Mouse (Mus musculus) midbrain, embryonic 16.5 days (tissue): Measurements from ENCODE around the gene Asap2. TPM values are rescaled to one million over a fixed set of nuclear protein-coding genes. Genes with fewer than 3 reads are reported as not detected.

Experiments used
- ATAC-seq: fragments of 200-750 bp; cut with Nextera tagmentation; 2 replicates; pipeline ENCODE4 v1.8.0; 2017; ENCODE audit warnings: moderate TSS enrichment
- H3K27ac ChIP-seq: fragments of 300-500 bp; sonication (generic); 2 replicates; pipeline ENCODE4 v1.5.1; 2014; ENCODE audit warnings: mild to moderate bottlenecking, low read length, mixed read lengths
- H3K27me3 ChIP-seq: fragments of 300-500 bp; sonication (generic); 2 replicates; pipeline ENCODE4 v1.6.1; 2014; ENCODE audit warnings: low read depth, low read length, mixed read lengths; ENCODE audit not compliant: control insufficient read depth, insufficient read depth
- H3K36me3 ChIP-seq: fragments of 300-500 bp; sonication (generic); 2 replicates; pipeline ENCODE4 v1.6.1; 2014; ENCODE audit warnings: mild to moderate bottlenecking, low read length, moderate library complexity, mixed read lengths; ENCODE audit not compliant: control insufficient read depth, insufficient read depth
- H3K4me1 ChIP-seq: fragments of 300-500 bp; sonication (generic); 2 replicates; pipeline ENCODE4 v1.6.1; 2014; ENCODE audit warnings: mild to moderate bottlenecking, low read length, mixed read lengths; ENCODE audit not compliant: control insufficient read depth, insufficient read depth
- H3K4me2 ChIP-seq: fragments of 300-500 bp; sonication (generic); 2 replicates; pipeline ENCODE4 v1.6.1; 2014; ENCODE audit warnings: mild to moderate bottlenecking, low read length, mixed read lengths
- H3K4me3 ChIP-seq: fragments of 300-500 bp; sonication (generic); 2 replicates; pipeline ENCODE4 v1.5.1; 2014; ENCODE audit warnings: low read depth, mild to moderate bottlenecking, low read length, moderate library complexity, mixed read lengths
- H3K9ac ChIP-seq: fragments of 300-500 bp; sonication (generic); 2 replicates; pipeline ENCODE4 v1.6.1; 2014; ENCODE audit warnings: low read depth, low read length, mixed read lengths
- H3K9me3 ChIP-seq: fragments of 300-500 bp; sonication (generic); replicated peaks from 2 replicates; pipeline ENCODE4 v1.6.1; 2014; ENCODE audit warnings: mild to moderate bottlenecking, low read length, mixed read lengths; ENCODE audit not compliant: control insufficient read depth, poor library complexity, severe bottlenecking
- WGBS: fragments of 180-500 bp; shearing (Covaris S2); extraction: QIAGEN DNeasy Blood & Tissue Kit; methylation state at CpG from one replicate; pipeline ENCODE4 v1.1.7; 2014; 5-methylcytosine and 5-hydroxymethylcytosine counted together
- polyA plus RNA-seq: library from polyadenylated mRNA; unstranded; fragments of >200 nt; fragmentation: Nextera tagmentation; extraction: Ambion mirVana; gene quantifications from 2 replicates; pipeline ENCODE4 v1.2.1, GENCODE M21; 2015

The Asap2 gene
- polyA plus RNA-seq, 1 experiment from 2014 or later = 10.2 TPM

GRCm38 (mm10) chr12:21168149-21168548 lies 177.9 kb downstream of the Asap2 start:
- no peak for ATAC-seq
- 90% methylated on average over 6 of the region's 6 CpGs for WGBS

GRCm38 (mm10) chr12:21171776-21172490 lies 181.7 kb downstream of the Asap2 start:
- WGBS = 93% methylated on average over 11 of the region's 11 CpGs
- H3K4me3 ChIP-seq = no peak overlapping the region
- no peaks in the 10 kb centered on the region for H3K4me1 ChIP-seq
- no peaks in the 10 kb centered on the region; the same call in 1 of the 2 replicates for H3K36me3 ChIP-seq
- no peak overlapping the region for H3K27ac ChIP-seq
- H3K4me2 ChIP-seq = no peak overlapping the region
- no peak overlapping the region for H3K9ac ChIP-seq
- H3K9me3 ChIP-seq = no peaks in the 10 kb centered on the region
- ATAC-seq = no peak
- H3K27me3 ChIP-seq = no peaks in the 10 kb centered on the region

More at GRCm38 (mm10) chr12:21168149-21168548, 177.9 kb downstream of the Asap2 start:
- no peak overlapping the region for H3K4me2 ChIP-seq
- no peaks in the 10 kb centered on the region for H3K27me3 ChIP-seq
- H3K9me3 ChIP-seq = no peaks in the 10 kb centered on the region
- H3K36me3 ChIP-seq = no peaks in the 10 kb centered on the region; the same call in 1 of the 2 replicates
- H3K4me1 ChIP-seq = peaks cover 2% of the 10 kb centered on the region; the same call in 1 of the 2 replicates
- H3K9ac ChIP-seq = no peak overlapping the region
- H3K4me3 ChIP-seq = no peak overlapping the region
- no peak overlapping the region for H3K27ac ChIP-seq

GRCm38 (mm10) chr12:21173847-21174412 lies 183.7 kb downstream of the Asap2 start:
- no peak overlapping the region for H3K4me2 ChIP-seq
- no peak overlapping the region for H3K4me3 ChIP-seq
- H3K9me3 ChIP-seq = no peaks in the 10 kb centered on the region
- H3K27ac ChIP-seq = no peak overlapping the region
- 95% methylated on average over 7 of the region's 7 CpGs for WGBS
- no peak overlapping the region for H3K9ac ChIP-seq
- H3K36me3 ChIP-seq = no peaks in the 10 kb centered on the region; the same call in 1 of the 2 replicates
- no peaks in the 10 kb centered on the region for H3K4me1 ChIP-seq
- no peaks in the 10 kb centered on the region for H3K27me3 ChIP-seq
- ATAC-seq = no peak

- Histone ChIP-seq H3K4me1 (no peaks in the 10 kb centered on the region), H3K27me3 (no peaks in the 10 kb centered on the region), H3K9me3 (no peaks in the 10 kb centered on the region), H3K4me2 (no peak overlapping the region), H3K4me3 (no peak overlapping the region), H3K9ac (no peak overlapping the region), H3K27ac (no peak overlapping the region), H3K36me3 (no peaks in the 10 kb centered on the region; the same call in 1 of the 2 replicates)
- ATAC-seq = no peak
- 89% methylated on average over 5 of the region's 5 CpGs for WGBS
Observed at GRCm38 (mm10) chr12:21176399-21176798, 186.1 kb downstream of the Asap2 start.

GRCm38 (mm10) chr12:21177123-21177698 lies 187.0 kb downstream of the Asap2 start:
- Histone ChIP-seq H3K4me2 (no peak overlapping the region), H3K36me3 (no peaks in the 10 kb centered on the region; the same call in 1 of the 2 replicates), H3K27me3 (no peaks in the 10 kb centered on the region), H3K27ac (no peak overlapping the region), H3K9me3 (no peaks in the 10 kb centered on the region), H3K9ac (no peak overlapping the region), H3K4me3 (no peak overlapping the region), H3K4me1 (no peaks in the 10 kb centered on the region)
- no peak for ATAC-seq

- 95% methylated on average over 6 of the region's 6 CpGs for WGBS
- ATAC-seq = no peak
- H3K36me3 ChIP-seq = no peaks in the 10 kb centered on the region; the same call in 1 of the 2 replicates
- H3K27me3 ChIP-seq = no peaks in the 10 kb centered on the region
- H3K4me2 ChIP-seq = no peak overlapping the region
- no peak overlapping the region for H3K4me3 ChIP-seq
- H3K9ac ChIP-seq = no peak overlapping the region
- H3K27ac ChIP-seq = no peak overlapping the region
- no peaks in the 10 kb centered on the region for H3K9me3 ChIP-seq
- peaks cover 3% of the 10 kb centered on the region; the same call in 1 of the 2 replicates for H3K4me1 ChIP-seq
Observed at GRCm38 (mm10) chr12:21180091-21180490, 189.8 kb downstream of the Asap2 start.

- Histone ChIP-seq H3K27me3 (no peaks in the 10 kb centered on the region), H3K9me3 (no peaks in the 10 kb centered on the region), H3K4me2 (no peak overlapping the region), H3K4me3 (no peak overlapping the region), H3K9ac (no peak overlapping the region), H3K4me1 (peaks cover 3% of the 10 kb centered on the region; the same call in 1 of the 2 replicates), H3K27ac (no peak overlapping the region), H3K36me3 (no peaks in the 10 kb centered on the region; the same call in 1 of the 2 replicates)
- no peak for ATAC-seq
- WGBS = 86% methylated on average over 4 of the region's 4 CpGs
Observed at GRCm38 (mm10) chr12:21182786-21183185, 192.5 kb downstream of the Asap2 start.

GRCm38 (mm10) chr12:21183321-21183720 lies 193.1 kb downstream of the Asap2 start:
- Histone ChIP-seq H3K4me3 (no peak overlapping the region), H3K4me1 (peaks cover 3% of the 10 kb centered on the region; the same call in 1 of the 2 replicates), H3K27me3 (no peaks in the 10 kb centered on the region), H3K27ac (no peak overlapping the region), H3K36me3 (no peaks in the 10 kb centered on the region; the same call in 1 of the 2 replicates), H3K9me3 (no peaks in the 10 kb centered on the region), H3K4me2 (no peak overlapping the region), H3K9ac (no peak overlapping the region)
- ATAC-seq = no peak
- WGBS = 50% methylated on average over 6 of the region's 6 CpGs

GRCm38 (mm10) chr12:21186145-21186544 lies 195.9 kb downstream of the Asap2 start:
- no peaks in the 10 kb centered on the region for H3K9me3 ChIP-seq
- H3K4me2 ChIP-seq = no peak overlapping the region
- no peaks in the 10 kb centered on the region for H3K36me3 ChIP-seq
- no peak overlapping the region for H3K9ac ChIP-seq
- H3K27me3 ChIP-seq = no peaks in the 10 kb centered on the region
- WGBS = 90% methylated on average over 1 of the region's 1 CpGs
- ATAC-seq = no peak
- no peak overlapping the region for H3K4me3 ChIP-seq
- H3K27ac ChIP-seq = no peak overlapping the region
- peaks cover 3% of the 10 kb centered on the region; the same call in 1 of the 2 replicates for H3K4me1 ChIP-seq
